In genomic region chr3:94366761-94367160, GRCm38 (mm10) we compare ENCODE assay signal across 7 mouse cellular contexts. TPM values are rescaled to one million over a fixed set of nuclear protein-coding genes. Genes with fewer than 3 reads are reported as not detected.
DNase-seq lines count a peak whose midpoint lies in the region; ATAC-seq and TF ChIP-seq lines count a peak whose summit lies in the region.

No protein-coding gene starts in this region.

- CTCF ChIA-PET in Patski (lab: Charles Lee): interaction anchor here (0.7 to 2.7 kb wide), 30 partner anchors 9 to 482 kb away, joined by 3 to 16 read pairs (median 4); no protein-coding TSS in a partner anchor

- DNase-seq in Patski (ENCODE audit: low read depth, low spot score): no peak
- peak; percentile 79 for DNase-seq in cerebellum, adult 11 months
- peak; percentile 78 to 84 for DNase-seq in left cerebral cortex, adult 18-20 months (ENCODE audit: low spot score in 2 of 2)
- peak; percentile 85 for DNase-seq in midbrain, embryonic 10.5 days (ENCODE audit: low spot score)
- DNase-seq in right cerebral cortex, postnatal 4 days: peak; percentile 66

- no peak overlapping the region for H3K4me3 ChIP-seq in forebrain, embryonic 16.5 days (replicated peaks; ENCODE audit: low read length)
- H3K4me3 ChIP-seq in hindbrain, embryonic 13.5 days: no peak overlapping the region
- H3K4me3 ChIP-seq in midbrain, embryonic 10.5 days: no peak overlapping the region

- peak; percentile 49 for ATAC-seq in Patski
- peak; percentile 41 for ATAC-seq in forebrain, embryonic 16.5 days
- 0 out of 2 replicates have a peak, but pooled peaks have one; percentile 8 for ATAC-seq in hindbrain, embryonic 13.5 days (ENCODE audit: low FRiP score)

- WGBS in forebrain, embryonic 16.5 days: 26% methylated on average over 3 of the region's 3 CpGs
- 24% methylated on average over 3 of the region's 3 CpGs for WGBS in hindbrain, embryonic 13.5 days
- 22% methylated on average over 3 of the region's 3 CpGs for WGBS in midbrain, embryonic 10.5 days

- in situ Hi-C loops in Patski (cut with MboI; ENCODE audit: low pct_unique_long_range_greater_than_20kb): loop anchor here (5.0 to 25.0 kb wide), 4 partner anchors 76 to 604 kb away; partner anchors contain the start of genes Gm5773, Mrpl9 and Oaz3

- peaks cover 15% of the 10 kb centered on the region for H3K27me3 ChIP-seq in Patski
- H3K27me3 ChIP-seq in forebrain, embryonic 16.5 days (replicated peaks; ENCODE audit: control insufficient read depth, insufficient read depth, low read length): 0 out of 2 replicates have a peak, but pooled peaks cover 3% of the 10 kb centered on the region
- H3K27me3 ChIP-seq in hindbrain, embryonic 13.5 days: peaks cover 27% of the 10 kb centered on the region
- H3K27me3 ChIP-seq in midbrain, embryonic 10.5 days (ENCODE audit: low read depth, poor library complexity, severe bottlenecking): peaks cover 54% of the 10 kb centered on the region

- no peak overlapping the region for H3K27ac ChIP-seq in forebrain, embryonic 16.5 days (ENCODE audit: low read length)
- H3K27ac ChIP-seq in hindbrain, embryonic 13.5 days: no peak overlapping the region
- H3K27ac ChIP-seq in midbrain, embryonic 10.5 days (replicated peaks): no peak overlapping the region

- peaks cover 8% of the 10 kb centered on the region for H3K4me1 ChIP-seq in forebrain, embryonic 16.5 days (replicated peaks; ENCODE audit: control insufficient read depth, insufficient read depth, low read length)
- peaks cover 27% of the 10 kb centered on the region for H3K4me1 ChIP-seq in hindbrain, embryonic 13.5 days (replicated peaks)
- peaks cover 25% of the 10 kb centered on the region for H3K4me1 ChIP-seq in midbrain, embryonic 10.5 days

- no peaks in the 10 kb centered on the region for H3K36me3 ChIP-seq in forebrain, embryonic 16.5 days (ENCODE audit: control insufficient read depth, insufficient read depth)
- no peaks in the 10 kb centered on the region for H3K36me3 ChIP-seq in hindbrain, embryonic 13.5 days
- H3K36me3 ChIP-seq in midbrain, embryonic 10.5 days: no peaks in the 10 kb centered on the region

- H3K9me3 ChIP-seq in forebrain, embryonic 16.5 days (ENCODE audit: control insufficient read depth, low read length): 0 out of 2 replicates have a peak, but pooled peaks cover 3% of the 10 kb centered on the region
- H3K9me3 ChIP-seq in hindbrain, embryonic 13.5 days: no peaks in the 10 kb centered on the region
- H3K9me3 ChIP-seq in midbrain, embryonic 10.5 days (replicated peaks): peaks cover 4% of the 10 kb centered on the region; the same call in 1 of the 2 replicates

- no peak for TF ChIP-seq CTCF in Patski (IDR thresholded peaks at IDR 0.05)

- no peak overlapping the region for H3K4me2 ChIP-seq in forebrain, embryonic 16.5 days (ENCODE audit: low read length)
- no peak overlapping the region for H3K4me2 ChIP-seq in hindbrain, embryonic 13.5 days

- H3K9ac ChIP-seq in forebrain, embryonic 16.5 days (replicated peaks; ENCODE audit: low read depth, low read length): no peak overlapping the region
- H3K9ac ChIP-seq in hindbrain, embryonic 13.5 days: no peak overlapping the region

- POLR2A ChIA-PET in Patski (lab: Charles Lee): interaction anchor here (0.6 to 1.6 kb wide), 3 partner anchors 16 to 235 kb away, joined by 3 to 4 read pairs (median 3); no protein-coding TSS in a partner anchor

RNA-seq across cellular contexts. Expression of gene C2cd4d, which starts 4.5 kb away (rescaled TPM):
- polyA plus RNA-seq in Patski (2021): not detected
- 1.1 and 1.3 TPM in 2 replicates for polyA plus RNA-seq in forebrain, embryonic 16.5 days (2015; fragmentation: Nextera tagmentation; extraction: Ambion mirVana)
- polyA plus RNA-seq in hindbrain, embryonic 13.5 days (2015; fragmentation: Nextera tagmentation; extraction: Ambion mirVana): 1.7 and 1.8 TPM in 2 replicates
- total RNA-seq in left cerebral cortex, adult 18-20 months (2021): under 1 TPM in 1 of 2 experiments, not detected in 1; 0.46 TPM
- polyA plus RNA-seq in midbrain, embryonic 10.5 days (2016; fragmentation: Nextera tagmentation; extraction: Ambion mirVana): 0.23 and 0.68 TPM in 2 replicates

RNA-seq across cellular contexts. Expression of gene Rorc, which starts 5.8 kb away (rescaled TPM):
- 16.1 TPM for polyA plus RNA-seq in Patski (2021)
- polyA plus RNA-seq in forebrain, embryonic 16.5 days (2015; fragmentation: Nextera tagmentation; extraction: Ambion mirVana): 0.37 and 0.54 TPM in 2 replicates
- 0.42 and 0.50 TPM in 2 replicates for polyA plus RNA-seq in hindbrain, embryonic 13.5 days (2015; fragmentation: Nextera tagmentation; extraction: Ambion mirVana)
- 1 to 10 TPM; 1.7 to 1.9 TPM for total RNA-seq in left cerebral cortex, adult 18-20 months (2021)
- 0.14 TPM in 1 of 2 replicates, not detected in the other for polyA plus RNA-seq in midbrain, embryonic 10.5 days (2016; fragmentation: Nextera tagmentation; extraction: Ambion mirVana)

RNA-seq across cellular contexts. Expression of gene Them5, which starts 24.9 kb away (rescaled TPM):
- polyA plus RNA-seq in Patski (2021): 0.06 TPM
- polyA plus RNA-seq in forebrain, embryonic 16.5 days (2015; fragmentation: Nextera tagmentation; extraction: Ambion mirVana): 0.33 and 0.65 TPM in 2 replicates
- 0.13 TPM in 1 of 2 replicates, not detected in the other for polyA plus RNA-seq in hindbrain, embryonic 13.5 days (2015; fragmentation: Nextera tagmentation; extraction: Ambion mirVana)
- total RNA-seq in left cerebral cortex, adult 18-20 months (2021): not detected
- not detected in 2 replicates for polyA plus RNA-seq in midbrain, embryonic 10.5 days (2016; fragmentation: Nextera tagmentation; extraction: Ambion mirVana)

RNA-seq across cellular contexts. Expression of gene Lingo4, which starts 31.6 kb away (rescaled TPM):
- 0.06 TPM for polyA plus RNA-seq in Patski (2021)
- 1.1 and 1.2 TPM in 2 replicates for polyA plus RNA-seq in forebrain, embryonic 16.5 days (2015; fragmentation: Nextera tagmentation; extraction: Ambion mirVana)
- 0.81 and 0.96 TPM in 2 replicates for polyA plus RNA-seq in hindbrain, embryonic 13.5 days (2015; fragmentation: Nextera tagmentation; extraction: Ambion mirVana)
- under 1 TPM; 0.63 to 0.73 TPM for total RNA-seq in left cerebral cortex, adult 18-20 months (2021)
- polyA plus RNA-seq in midbrain, embryonic 10.5 days (2016; fragmentation: Nextera tagmentation; extraction: Ambion mirVana): 0.71 and 0.72 TPM in 2 replicates

RNA-seq across cellular contexts. Expression of gene Tdrkh, which starts 46.3 kb away (rescaled TPM):
- 14.3 TPM for polyA plus RNA-seq in Patski (2021)
- 67.0 and 75.3 TPM in 2 replicates for polyA plus RNA-seq in forebrain, embryonic 16.5 days (2015; fragmentation: Nextera tagmentation; extraction: Ambion mirVana)
- polyA plus RNA-seq in hindbrain, embryonic 13.5 days (2015; fragmentation: Nextera tagmentation; extraction: Ambion mirVana): 58.8 and 59.7 TPM in 2 replicates
- 10 to 100 TPM; 37.8 to 39.0 TPM for total RNA-seq in left cerebral cortex, adult 18-20 months (2021)
- 45.2 and 53.8 TPM in 2 replicates for polyA plus RNA-seq in midbrain, embryonic 10.5 days (2016; fragmentation: Nextera tagmentation; extraction: Ambion mirVana)

Comparison
In these comparisons a context has a peak if more than half of its experiments do, and no peak if none do; other contexts are left out.
1. RNA of gene Rorc, which starts 5.8 kb away (polyA plus RNA-seq): 16.1 TPM in Patski (single experiment); 0.37 to 0.54 TPM in forebrain, embryonic 16.5 days, 0.42 to 0.50 TPM in hindbrain, embryonic 13.5 days and 0.14 TPM in midbrain, embryonic 10.5 days; every median in the first group is over 10 times any median in the second.
2. Peak in every context shown above with its lines, with median percentiles within 50 percentile points of each other: ATAC-seq.